Comparison of ENCODE assay signal across 8 mouse cellular contexts in the genomic region with DNA sequence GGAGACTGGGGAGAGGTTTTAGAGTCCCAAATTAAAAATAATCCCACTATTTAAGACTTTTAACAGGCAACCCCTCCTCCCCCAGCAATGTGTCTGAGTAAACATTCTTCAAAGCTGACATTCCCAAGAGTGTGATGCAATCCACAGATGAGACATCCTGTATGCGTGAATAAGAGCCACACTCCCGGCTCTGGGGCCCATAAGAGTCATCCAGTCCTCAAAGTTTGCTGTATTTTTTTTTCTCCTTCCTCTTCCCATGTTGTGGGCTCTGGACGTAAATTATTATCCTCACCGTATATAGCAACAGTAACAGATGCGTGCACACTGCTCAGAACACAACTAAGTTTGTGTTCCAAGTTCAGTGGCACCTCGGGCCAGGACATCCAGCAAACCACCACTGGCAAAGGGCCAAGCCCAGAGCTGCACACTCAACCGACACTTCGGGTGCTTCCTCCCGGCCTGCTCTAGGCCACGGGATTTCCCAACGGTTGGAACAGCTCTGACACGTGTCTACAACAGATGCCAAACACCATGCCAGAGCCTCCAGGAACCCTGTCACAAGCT.
A peak's percentile ranks its signal among the peaks of the same experiment; 100 is the strongest.
DNase-seq lines count a peak whose midpoint lies in the region; ATAC-seq and TF ChIP-seq lines count a peak whose summit lies in the region.

No protein-coding gene starts in this region.

- 0 out of 2 replicates have a peak overlapping the region, but pooled peaks have one; percentile 9 for H3K9ac ChIP-seq in ES-E14 (ENCODE audit: insufficient read depth, low read depth, low read length, poor library complexity, severe bottlenecking)
- H3K9ac ChIP-seq in heart, embryonic 15.5 days = no peak overlapping the region

- H3K27me3 ChIP-seq in heart, embryonic 15.5 days = no peaks in the 10 kb centered on the region
- H3K27me3 ChIP-seq in limb, embryonic 10.5 days (ENCODE audit: low read depth, poor library complexity, severe bottlenecking) = no peaks in the 10 kb centered on the region

- no peak overlapping the region for H3K27ac ChIP-seq in ES-E14 (ENCODE audit: insufficient read depth, low read depth, low read length, poor library complexity, severe bottlenecking)
- peak overlapping the region; percentile 16 for H3K27ac ChIP-seq in heart, embryonic 15.5 days
- 0 out of 2 replicates have a peak overlapping the region, but pooled peaks have one; percentile 36 for H3K27ac ChIP-seq in limb, embryonic 10.5 days

- in situ Hi-C loops in ES-E14 (cut with MboI; ENCODE audit: low sequenced_read_pairs in 2 of 2, unreplicated experiment in 2 of 2) = no loop called here

- WGBS in heart, embryonic 15.5 days = 38% methylated on average over 12 of the region's 12 CpGs
- WGBS in limb, embryonic 10.5 days = 89% methylated on average over 12 of the region's 12 CpGs

- H3K4me1 ChIP-seq in ES-E14 (ENCODE audit: control insufficient read depth in 2 of 2, insufficient read depth in 2 of 2, low read length in 2 of 2, poor library complexity in 1 of 2) = peaks cover 7 to 30% of the 10 kb centered on the region in 2 experiments
- peaks cover 16% of the 10 kb centered on the region for H3K4me1 ChIP-seq in heart, embryonic 15.5 days (replicated peaks)
- H3K4me1 ChIP-seq in limb, embryonic 10.5 days = peaks cover 23% of the 10 kb centered on the region

- no peak overlapping the region for H3K4me2 ChIP-seq in heart, embryonic 15.5 days

- no peak for DNase-seq in ES-E14 (ENCODE audit: low read depth, low spot score)
- DNase-seq in adrenal gland, adult 8-10 months = peak; percentile 75
- DNase-seq in limb, embryonic 10.5 days (ENCODE audit: low spot score) = no peak
- peak; percentile 21 for DNase-seq in testis, postnatal 14 days (ENCODE audit: low spot score)
- no peak for DNase-seq in right cerebral cortex, postnatal 25 days
- no peak for DNase-seq in layer of hippocampus, adult 8-10 months (ENCODE audit: low spot score in 2 of 2)
- no peak for DNase-seq in right cerebral cortex, adult 18-20 months

- no peak overlapping the region for H3K4me3 ChIP-seq in ES-E14 (ENCODE audit: insufficient read depth in 1 of 2, low read depth in 1 of 2, low read length in 2 of 2, poor library complexity in 1 of 2, severe bottlenecking in 1 of 2)
- no peak overlapping the region for H3K4me3 ChIP-seq in heart, embryonic 15.5 days
- no peak overlapping the region for H3K4me3 ChIP-seq in limb, embryonic 10.5 days

- no peak; the same call in 1 of the 2 replicates for ATAC-seq in heart, embryonic 15.5 days (replicated peaks; ENCODE audit: insufficient number of reproducible peaks, insufficient read depth, low FRiP score, low read depth)

- H3K9me3 ChIP-seq in ES-E14 (ENCODE audit: control insufficient read depth, insufficient read depth, low read depth, low read length) = no peaks in the 10 kb centered on the region
- H3K9me3 ChIP-seq in heart, embryonic 15.5 days (replicated peaks) = no peaks in the 10 kb centered on the region
- H3K9me3 ChIP-seq in limb, embryonic 10.5 days (replicated peaks) = no peaks in the 10 kb centered on the region

- peaks cover 4% of the 10 kb centered on the region; the same call in 1 of the 2 replicates for H3K36me3 ChIP-seq in ES-E14 (ENCODE audit: control insufficient read depth, insufficient read depth, low read length, poor library complexity, severe bottlenecking)
- no peaks in the 10 kb centered on the region for H3K36me3 ChIP-seq in heart, embryonic 15.5 days
- H3K36me3 ChIP-seq in limb, embryonic 10.5 days = no peaks in the 10 kb centered on the region

TF ChIP-seq in ES-E14, 5 proteins besides CTCF, POLR2A, EP300 and RAD21:
- TF ChIP-seq ZC3H11A (IDR thresholded peaks at IDR 0.05; ENCODE audit: borderline replicate concordance, low read depth, low read length) (no peak), ZNF384 (IDR thresholded peaks at IDR 0.05; ENCODE audit: low read depth, low read length) (no peak), MAFK (IDR thresholded peaks at IDR 0.05; ENCODE audit: insufficient read depth, low read depth, low read length) (no peak), HCFC1 (IDR thresholded peaks at IDR 0.05; ENCODE audit: borderline replicate concordance, insufficient read depth, low read length) (no peak), CHD2 (IDR thresholded peaks at IDR 0.05; ENCODE audit: low read depth, low read length) (no peak)
TF ChIP-seq in ES-E14: peak in this region for 0.

Comparison
In these comparisons a context has a peak if more than half of its experiments do, and no peak if none do; other contexts are left out.
1. DNase-seq: peak in adrenal gland, adult 8-10 months (single experiment) and testis, postnatal 14 days (single experiment); none in ES-E14 (single experiment), limb, embryonic 10.5 days (single experiment), right cerebral cortex, postnatal 25 days (single experiment), layer of hippocampus, adult 8-10 months (0 of 2) and right cerebral cortex, adult 18-20 months (single experiment).